Mouse (Mus musculus) B cell, adult 2 months (primary cell): ENCODE data around the gene Mccc1.

ENCODE experiments used
- DNase-seq, 2 experiments: peaks; one replicate each; pipeline ENCODE4 v3.0.0; 2022

Gene Mccc1

DNA sequence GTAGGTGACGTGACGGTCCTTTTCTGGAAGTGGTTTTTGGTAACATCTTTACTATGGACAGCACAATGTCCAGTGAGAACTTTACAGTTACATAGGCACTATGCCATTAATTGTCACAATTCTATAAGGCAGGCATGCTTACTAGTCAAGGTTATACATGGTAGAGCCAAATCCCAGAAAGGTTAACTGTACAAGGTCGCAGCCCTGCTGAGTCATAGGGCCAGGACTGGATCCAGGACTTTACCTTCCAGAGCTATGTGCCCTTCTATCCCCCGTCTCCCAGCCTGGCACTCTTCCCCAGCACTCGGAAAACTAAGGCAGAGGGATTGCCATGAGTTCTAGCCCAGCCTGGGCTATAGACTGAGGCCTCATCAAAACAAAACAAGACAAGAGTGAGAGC lies 36.6 kb downstream of the Mccc1 start:
- DNase-seq, result no peak

DNA sequence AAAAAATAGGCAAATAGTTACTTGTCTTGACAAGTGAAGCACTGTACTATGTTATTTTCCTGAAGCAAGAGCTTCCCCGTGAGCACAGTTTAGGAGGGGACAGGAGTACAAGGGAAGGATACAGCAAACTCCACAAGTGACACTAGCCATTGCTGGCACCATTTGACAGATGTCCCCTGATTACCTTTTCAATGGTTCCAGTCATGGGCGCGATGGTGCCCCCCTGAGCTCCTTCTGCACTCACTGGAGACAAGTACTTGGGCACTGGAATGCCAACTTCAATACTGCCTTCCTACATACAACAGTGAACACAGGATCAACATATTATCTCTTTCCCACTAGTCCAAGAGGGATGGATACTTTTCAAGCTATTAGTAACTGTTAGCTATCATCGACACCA lies 37.1 kb downstream of the Mccc1 start:
- DNase-seq, result no peak

- peak in 1 of 2 experiments; percentile 6 for DNase-seq
Observed at GRCm38 (mm10) chr3:35962967-35963366, 37.5 kb downstream of the Mccc1 start.

GRCm38 (mm10) chr3:35957230-35957629 lies 43.2 kb downstream of the Mccc1 start:
- DNase-seq, result no peak

GRCm38 (mm10) chr3:35954901-35955575 lies 45.4 kb downstream of the Mccc1 start:
- no peak for DNase-seq

GRCm38 (mm10) chr3:35953816-35954215 lies 46.7 kb downstream of the Mccc1 start:
- no peak for DNase-seq

DNA sequence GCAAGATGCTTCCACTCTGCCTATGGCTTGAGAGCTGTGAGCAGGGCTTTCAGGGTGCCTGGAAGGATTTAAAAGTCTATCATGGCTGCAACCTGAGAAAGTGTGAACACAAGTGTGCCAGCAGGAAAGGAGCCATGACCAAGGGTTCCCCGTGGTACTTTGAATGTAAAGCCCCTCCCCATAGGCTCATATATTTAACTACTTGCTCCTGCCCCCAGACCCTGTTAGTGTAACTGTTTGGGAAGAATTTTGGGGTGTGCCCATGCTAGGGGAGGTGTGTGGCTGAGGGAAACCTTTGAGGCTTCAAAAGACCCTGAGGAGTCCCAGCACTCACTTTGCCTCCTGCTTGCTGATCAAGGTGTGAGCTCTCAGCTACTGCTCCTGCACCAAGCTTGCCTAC lies 47.3 kb downstream of the Mccc1 start:
- no peak for DNase-seq

- no peak for DNase-seq
Observed at GRCm38 (mm10) chr3:35948197-35948596, 52.3 kb downstream of the Mccc1 start.

DNA sequence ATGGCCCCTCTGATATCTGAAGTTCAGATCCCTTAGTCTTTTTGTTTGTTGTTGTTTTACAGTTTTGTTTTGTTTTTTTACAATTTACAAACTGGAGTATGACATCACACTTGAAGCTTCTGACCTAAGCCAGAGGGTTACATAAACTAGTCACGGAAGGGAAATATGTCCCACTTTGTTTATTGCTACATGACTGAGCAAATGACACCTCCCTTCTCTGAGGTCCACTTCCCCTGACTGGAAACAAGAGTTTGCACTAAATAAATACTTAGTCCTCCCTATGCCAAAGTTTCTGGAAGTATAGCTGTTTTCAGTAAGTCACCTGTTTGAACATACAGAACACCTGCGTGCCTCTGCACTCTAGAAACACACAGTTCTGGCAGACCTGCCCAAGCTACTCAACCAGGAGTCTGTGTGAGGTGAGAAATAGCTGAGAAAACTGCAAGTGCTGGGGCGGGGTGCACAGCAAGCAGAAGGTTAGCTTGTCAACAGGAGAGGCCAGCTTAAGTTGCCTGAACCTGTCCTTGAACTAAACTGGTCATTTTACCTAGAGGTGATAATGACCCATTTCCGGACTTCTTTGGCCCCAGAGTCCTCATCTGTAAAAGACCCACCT lies 59.9 kb downstream of the Mccc1 start:
- DNase-seq, result no peak

GRCm38 (mm10) chr3:35940047-35940446 lies 60.4 kb downstream of the Mccc1 start:
- no peak for DNase-seq

DNA sequence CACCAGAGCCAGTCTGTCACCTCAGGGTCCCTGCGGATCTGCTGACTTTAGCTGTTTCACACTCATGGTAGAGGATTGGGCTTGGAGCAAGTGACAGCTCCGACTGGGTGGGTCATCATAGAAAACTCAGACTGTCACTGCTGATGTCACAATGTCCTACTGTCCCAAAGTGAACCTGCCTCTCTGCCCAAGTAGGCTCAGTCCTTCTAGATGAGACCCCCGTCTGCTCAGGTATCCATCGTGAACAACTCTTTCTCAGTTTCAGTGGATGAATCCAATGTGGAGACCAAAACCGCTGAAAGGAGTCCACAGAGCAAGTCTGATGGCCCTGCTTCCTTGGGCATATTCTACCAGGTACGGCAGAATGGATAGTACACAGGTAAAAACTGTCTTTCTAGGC lies 63.1 kb downstream of the Mccc1 start, which contains the start of gene Dcun1d1:
Dcun1d1 (minus strand) TSS at position 101 of the 400 bp plus-strand sequence.
- DNase-seq, result no peak

DNA sequence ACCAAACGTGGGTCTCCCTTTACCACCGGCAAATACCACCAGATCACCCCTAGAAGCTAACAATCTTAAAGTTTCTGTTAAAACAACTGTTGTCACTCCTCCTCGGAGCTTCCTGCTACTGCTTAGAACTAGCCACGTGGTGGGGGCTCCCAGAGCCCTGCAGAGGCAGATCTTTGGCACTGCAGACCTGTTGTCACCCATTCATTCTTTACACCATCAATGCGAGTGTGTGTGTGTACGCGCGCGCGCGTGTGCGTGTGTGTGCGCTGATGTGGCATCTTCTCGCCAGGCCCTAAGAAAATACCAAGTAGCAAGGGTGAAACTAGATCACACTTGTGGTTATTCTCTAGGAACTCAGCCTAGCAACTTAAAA lies 67.1 kb downstream of the Mccc1 start:
- DNase-seq, result peak; percentile 60

DNA sequence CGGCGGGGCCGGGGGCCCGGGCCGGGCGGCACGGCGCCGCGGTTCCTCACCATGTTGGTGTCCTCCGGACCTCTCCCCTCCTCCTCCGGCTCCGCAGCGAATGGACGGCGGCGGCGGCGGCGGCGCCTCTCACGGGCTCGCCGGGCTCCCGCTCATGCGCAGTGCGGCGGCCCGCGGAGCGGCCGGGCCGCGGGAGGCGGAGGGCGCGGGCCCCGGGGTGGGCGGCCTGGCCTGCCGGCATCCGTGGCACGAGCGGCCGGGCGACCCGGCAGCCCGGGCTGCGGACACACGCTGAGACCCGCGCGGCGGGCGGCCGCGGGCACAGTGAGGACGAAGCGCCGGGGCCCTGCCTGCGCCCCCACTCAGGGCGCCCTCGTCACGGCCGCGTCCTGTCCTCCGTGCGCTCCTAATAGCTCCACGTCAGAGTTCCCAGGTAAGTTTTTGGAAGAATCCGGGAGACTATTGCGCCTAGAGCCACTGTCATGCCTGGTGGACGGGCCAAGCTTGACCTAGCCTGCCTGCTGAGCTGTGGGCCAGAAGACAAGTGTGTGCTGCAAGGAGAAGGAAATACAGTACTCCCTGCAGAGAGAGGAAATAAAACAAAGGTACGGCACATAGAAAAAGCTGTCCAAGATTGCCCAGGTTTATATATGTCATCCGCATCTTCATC lies 67.6 kb downstream of the Mccc1 start:
- DNase-seq, result peak; percentile 81 to 85

DNA sequence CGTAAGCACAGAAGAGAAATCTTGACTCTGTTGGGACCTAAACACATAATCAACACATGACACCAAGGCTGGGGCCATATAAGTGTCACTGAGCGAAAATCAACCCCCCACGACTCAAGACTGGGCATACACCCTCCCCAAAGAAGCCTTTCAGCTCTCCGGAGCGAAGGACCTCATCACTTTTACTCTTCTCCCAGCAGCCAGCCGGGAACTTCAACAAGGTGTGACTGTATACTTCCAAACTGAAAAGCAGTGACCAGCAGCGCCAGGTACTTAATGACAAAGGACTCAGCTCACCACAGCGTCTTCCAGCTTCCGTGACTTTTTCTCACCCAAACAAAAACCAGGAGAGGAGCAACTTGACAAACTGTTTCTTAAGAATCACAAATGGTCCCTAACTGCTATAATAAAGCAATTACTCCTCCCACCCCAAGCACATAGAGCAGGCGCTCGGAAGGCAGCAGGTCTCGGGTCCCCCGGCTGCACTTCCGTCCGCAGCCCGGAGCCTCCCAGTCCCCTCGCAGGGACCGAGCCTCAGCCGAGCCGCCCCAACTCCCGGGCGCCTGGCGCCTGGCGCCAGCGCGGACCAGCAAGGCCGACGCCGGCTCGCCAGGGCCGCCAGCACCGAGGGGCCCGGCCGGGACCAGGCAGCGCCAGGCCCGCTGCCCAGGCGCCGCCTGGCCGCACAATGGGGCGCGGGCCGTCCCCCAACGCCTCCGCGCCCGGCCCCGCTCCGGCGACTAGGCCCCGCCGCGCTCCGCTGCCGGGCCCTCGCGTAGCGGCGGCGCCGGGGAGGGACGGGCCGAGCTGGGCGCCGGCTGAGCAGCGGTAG lies 68.4 kb downstream of the Mccc1 start:
- DNase-seq, result peak; percentile 73 to 78

GRCm38 (mm10) chr3:35931359-35931758 lies 69.1 kb downstream of the Mccc1 start:
- DNase-seq, result no peak

DNA sequence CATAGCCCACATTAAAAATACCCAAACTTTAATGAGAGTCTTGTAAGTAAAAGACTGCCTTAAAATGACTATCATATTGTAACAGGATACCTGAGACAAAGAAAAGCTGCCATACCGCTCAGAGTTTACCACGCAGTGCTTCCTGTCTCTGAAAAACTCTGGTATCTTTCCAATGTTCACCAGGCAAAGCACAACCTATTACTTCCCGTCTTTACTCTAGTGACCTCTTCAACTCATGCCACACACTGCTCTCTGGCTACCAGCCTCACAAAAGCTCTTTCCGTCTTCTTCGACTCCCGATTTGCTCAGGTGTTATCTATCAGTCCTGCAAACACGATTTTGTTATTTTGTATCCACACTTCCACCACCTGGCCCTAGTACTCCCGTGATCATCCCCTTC lies 70.6 kb downstream of the Mccc1 start:
- DNase-seq, result peak in 1 of 2 experiments; percentile 9

GRCm38 (mm10) chr3:35929406-35929805 lies 71.1 kb downstream of the Mccc1 start:
- no peak for DNase-seq

DNA sequence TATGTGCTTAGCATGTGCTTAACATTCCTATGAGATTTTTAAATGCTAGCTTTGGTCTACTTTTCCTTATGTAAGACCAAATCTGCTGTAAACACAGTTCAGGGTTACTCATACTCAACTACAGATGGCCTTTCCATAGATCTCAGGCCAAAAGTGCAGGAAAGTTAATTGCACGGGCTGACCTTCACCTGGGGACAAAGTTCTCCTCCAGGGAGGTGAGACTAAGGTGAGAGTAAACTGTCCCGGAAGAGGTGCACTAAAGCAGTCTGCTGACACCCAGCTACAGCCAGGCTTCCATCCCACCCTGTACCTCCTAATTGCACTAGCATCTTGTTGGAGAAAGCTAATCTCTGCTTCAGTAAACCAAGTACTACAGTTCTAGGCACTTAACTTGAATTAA lies 74.6 kb downstream of the Mccc1 start:
- DNase-seq, result no peak

DNA sequence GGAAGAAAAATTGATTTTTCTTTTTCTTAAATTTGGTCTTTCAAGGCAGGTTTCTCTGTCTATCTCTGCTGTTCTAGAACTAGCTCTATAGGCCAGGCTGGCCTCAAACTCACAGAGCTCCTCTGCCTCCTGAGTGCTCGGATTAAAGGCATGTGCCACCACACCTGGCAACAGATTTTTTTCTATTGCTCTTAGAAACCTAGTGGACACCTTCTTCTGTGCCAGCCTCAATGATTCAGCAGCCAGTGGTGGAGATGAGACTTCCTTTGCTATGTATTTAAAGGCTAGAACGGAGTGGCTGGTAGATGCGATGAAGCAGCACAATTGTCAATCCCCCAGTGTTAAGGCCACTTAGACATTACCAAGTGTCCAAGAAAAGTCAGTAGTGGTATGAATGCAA lies 76.5 kb downstream of the Mccc1 start:
- no peak for DNase-seq

- DNase-seq, result no peak
Observed at GRCm38 (mm10) chr3:35923495-35923894, 77.0 kb downstream of the Mccc1 start.

GRCm38 (mm10) chr3:35922522-35922921 lies 78.0 kb downstream of the Mccc1 start:
- DNase-seq, result peak in 1 of 2 experiments; percentile 18

- DNase-seq, result no peak
Observed at GRCm38 (mm10) chr3:35918229-35918628, 82.2 kb downstream of the Mccc1 start.
